Mouse (Mus musculus): ENCODE measurements at regions not wholly inside any gene's neighbourhood (a gene's known extent, or its start where the extent isn't known, plus 50 kb on each side); places are given as distances from the start of the nearest gene placed in this dataset.

DNA sequence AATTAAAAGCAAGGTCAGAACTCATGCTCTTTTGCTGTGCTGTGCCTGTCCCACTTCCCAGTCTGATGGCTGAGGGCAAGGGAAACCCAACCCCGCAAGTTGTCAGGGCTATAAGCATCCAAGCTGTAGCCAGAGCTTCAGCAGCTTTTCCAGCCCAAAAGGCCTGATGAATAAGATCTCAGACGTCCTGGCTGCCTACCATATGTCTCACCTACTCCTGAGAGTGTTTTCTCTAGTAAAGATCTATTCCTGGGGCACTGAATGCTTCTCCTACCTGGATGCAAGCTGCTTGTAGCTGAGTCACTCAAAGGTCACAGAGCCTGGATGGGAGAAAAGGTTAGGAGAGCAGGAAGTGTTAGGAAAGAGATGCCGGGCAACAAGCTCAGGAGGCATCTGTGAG, 92.4 kb upstream of the Glrp1 start:
- ATAC-seq (ENCODE audit: insufficient number of reproducible peaks, insufficient read depth, low FRiP score, low read depth): no peak
- Histone ChIP-seq H3K4me1 (ENCODE audit: control insufficient read depth, insufficient read depth, low read length) (no peaks in the 10 kb centered on the region), H3K27me3 (ENCODE audit: control insufficient read depth, insufficient read depth, low read length) (no peaks in the 10 kb centered on the region), H3K27ac (ENCODE audit: low read length) (no peak overlapping the region), H3K36me3 (ENCODE audit: control insufficient read depth, insufficient read depth, low read length) (no peaks in the 10 kb centered on the region), H3K4me2 (replicated peaks; ENCODE audit: low read depth, low read length) (no peak overlapping the region), H3K9ac (replicated peaks; ENCODE audit: low read depth, low read length) (no peak overlapping the region), H3K9me3 (ENCODE audit: control insufficient read depth, low read depth, low read length) (no peaks in the 10 kb centered on the region), H3K4me3 (ENCODE audit: low read depth, low read length) (no peak overlapping the region)
- WGBS: 70% methylated on average over 3 of the region's 3 CpGs

DNA sequence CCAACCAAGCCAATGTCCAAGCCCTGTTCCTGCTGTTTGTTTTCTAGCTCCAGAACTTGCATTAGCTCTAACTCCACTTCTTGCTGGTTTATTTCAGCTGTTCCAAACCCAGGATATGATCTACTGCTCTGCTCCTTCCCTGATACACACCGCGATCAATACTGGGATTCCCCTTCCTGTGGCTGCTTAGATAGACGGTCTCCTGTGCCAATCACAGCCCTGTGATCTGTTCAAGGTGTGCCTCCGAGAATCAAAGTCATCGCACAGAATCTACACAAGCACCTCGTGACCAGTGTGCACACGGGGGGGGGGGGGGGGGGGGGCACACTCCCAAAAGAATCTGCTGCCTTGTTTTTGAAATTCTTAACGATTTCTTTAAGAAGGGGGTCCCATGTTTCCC, 91.9 kb upstream of the Glrp1 start:
- no peaks in the 10 kb centered on the region for H3K4me1 ChIP-seq (ENCODE audit: control insufficient read depth, insufficient read depth, low read length)
- ATAC-seq (ENCODE audit: insufficient number of reproducible peaks, insufficient read depth, low FRiP score, low read depth): no peak
- H3K4me3 ChIP-seq (ENCODE audit: low read depth, low read length): no peak overlapping the region
- H3K27ac ChIP-seq (ENCODE audit: low read length): no peak overlapping the region
- H3K36me3 ChIP-seq (ENCODE audit: control insufficient read depth, insufficient read depth, low read length): no peaks in the 10 kb centered on the region
- WGBS: 73% methylated on average over 7 of the region's 8 CpGs
- H3K9me3 ChIP-seq (ENCODE audit: control insufficient read depth, low read depth, low read length): no peaks in the 10 kb centered on the region
- H3K9ac ChIP-seq (replicated peaks; ENCODE audit: low read depth, low read length): no peak overlapping the region
- no peaks in the 10 kb centered on the region for H3K27me3 ChIP-seq (ENCODE audit: control insufficient read depth, insufficient read depth, low read length)
- no peak overlapping the region for H3K4me2 ChIP-seq (replicated peaks; ENCODE audit: low read depth, low read length)

DNA sequence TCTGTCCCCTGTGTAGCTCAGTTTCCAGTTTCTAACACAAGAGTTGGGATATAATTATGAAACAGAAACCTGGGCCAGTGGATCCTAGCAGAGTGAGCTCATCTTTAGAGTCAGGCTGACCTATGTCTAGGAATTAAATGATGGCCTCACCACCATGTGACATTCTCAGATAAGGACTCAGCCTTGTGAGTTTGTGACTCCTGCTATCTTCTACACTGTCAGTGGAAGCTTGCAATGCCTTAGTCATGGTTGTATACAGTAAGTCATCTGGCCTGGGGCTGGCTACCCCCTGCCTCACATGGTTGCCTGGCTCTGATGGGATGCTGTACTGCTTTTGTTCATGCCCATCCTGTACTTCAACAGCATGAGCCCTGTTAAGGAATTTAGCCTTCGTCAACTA, 90.3 kb upstream of the Glrp1 start:
- H3K4me1 ChIP-seq (ENCODE audit: control insufficient read depth, insufficient read depth, low read length): no peaks in the 10 kb centered on the region
- no peak overlapping the region for H3K9ac ChIP-seq (replicated peaks; ENCODE audit: low read depth, low read length)
- no peaks in the 10 kb centered on the region for H3K36me3 ChIP-seq (ENCODE audit: control insufficient read depth, insufficient read depth, low read length)
- ATAC-seq (ENCODE audit: insufficient number of reproducible peaks, insufficient read depth, low FRiP score, low read depth): no peak
- H3K27ac ChIP-seq (ENCODE audit: low read length): no peak overlapping the region
- H3K9me3 ChIP-seq (ENCODE audit: control insufficient read depth, low read depth, low read length): no peaks in the 10 kb centered on the region
- H3K27me3 ChIP-seq (ENCODE audit: control insufficient read depth, insufficient read depth, low read length): no peaks in the 10 kb centered on the region
- WGBS: 85% methylated on average over 1 of the region's 1 CpGs
- H3K4me3 ChIP-seq (ENCODE audit: low read depth, low read length): no peak overlapping the region
- H3K4me2 ChIP-seq (replicated peaks; ENCODE audit: low read depth, low read length): no peak overlapping the region

DNA sequence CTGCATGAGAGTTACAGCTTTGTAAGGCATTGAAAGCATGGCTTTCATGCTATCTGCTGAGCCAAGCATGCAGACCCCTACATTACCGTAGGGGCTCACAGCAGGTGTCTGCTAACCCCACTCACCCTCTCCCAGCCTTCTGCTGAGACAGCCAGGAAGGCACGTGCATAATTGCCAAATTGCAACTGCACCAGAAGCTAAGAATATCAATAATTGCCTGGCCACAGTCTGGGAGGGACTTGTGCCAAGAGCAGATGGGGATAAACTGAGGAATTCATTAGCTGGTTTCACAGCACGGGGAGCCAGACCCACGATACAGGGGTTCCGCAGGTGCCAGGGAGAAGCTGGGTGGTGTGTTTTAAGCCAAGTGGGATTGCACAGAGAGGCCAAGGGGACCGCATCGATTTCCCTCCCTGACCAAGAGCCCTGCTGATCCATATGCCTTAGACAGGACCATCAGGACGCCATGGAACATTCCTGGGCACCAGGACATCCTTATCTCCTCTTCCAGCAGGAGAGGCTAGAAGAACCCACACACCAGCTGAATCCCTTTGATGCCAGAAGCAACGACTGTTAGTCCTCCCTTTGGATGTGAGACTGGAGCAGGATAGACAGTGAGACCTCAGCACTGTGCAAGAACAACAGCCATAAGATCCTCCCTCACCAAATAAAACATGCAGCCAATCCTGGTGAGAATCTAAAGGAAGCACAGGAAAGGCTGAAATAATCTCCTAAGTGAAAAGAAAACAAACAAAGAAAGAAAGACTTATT, 84.8 kb upstream of the Glrp1 start:
- Histone ChIP-seq H3K9me3 (ENCODE audit: control insufficient read depth, low read depth, low read length) (no peaks in the 10 kb centered on the region), H3K4me2 (replicated peaks; ENCODE audit: low read depth, low read length) (no peak overlapping the region), H3K27me3 (ENCODE audit: control insufficient read depth, insufficient read depth, low read length) (no peaks in the 10 kb centered on the region), H3K27ac (ENCODE audit: low read length) (no peak overlapping the region), H3K36me3 (ENCODE audit: control insufficient read depth, insufficient read depth, low read length) (no peaks in the 10 kb centered on the region), H3K4me1 (ENCODE audit: control insufficient read depth, insufficient read depth, low read length) (0 out of 2 replicates have a peak, but pooled peaks cover 4% of the 10 kb centered on the region), H3K9ac (replicated peaks; ENCODE audit: low read depth, low read length) (no peak overlapping the region), H3K4me3 (ENCODE audit: low read depth, low read length) (no peak overlapping the region)
- WGBS: 53% methylated on average over 9 of the region's 9 CpGs
- ATAC-seq (ENCODE audit: insufficient number of reproducible peaks, insufficient read depth, low FRiP score, low read depth): no peak

DNA sequence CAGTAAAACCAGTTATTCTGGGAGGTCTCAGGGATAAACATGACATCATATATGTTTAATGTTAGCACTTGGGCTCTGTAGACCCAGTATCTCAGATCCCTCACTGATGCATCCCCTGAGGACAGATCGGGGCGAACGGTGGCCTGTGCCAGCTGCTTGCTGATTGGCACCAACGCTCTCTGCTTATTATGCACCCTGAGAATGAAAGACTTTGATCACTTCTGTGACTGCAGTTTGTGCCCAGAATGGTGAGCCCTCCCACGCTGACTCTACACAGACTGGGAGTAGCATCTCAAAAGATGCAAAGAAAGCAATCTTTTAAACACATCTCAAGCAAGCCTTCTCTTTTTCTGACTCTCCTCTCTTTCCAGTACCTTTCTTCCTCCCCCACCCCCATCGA, 82.2 kb upstream of the Glrp1 start:
- Histone ChIP-seq H3K9ac (replicated peaks; ENCODE audit: low read depth, low read length) (no peak overlapping the region), H3K9me3 (ENCODE audit: control insufficient read depth, low read depth, low read length) (no peaks in the 10 kb centered on the region), H3K36me3 (ENCODE audit: control insufficient read depth, insufficient read depth, low read length) (no peaks in the 10 kb centered on the region), H3K27me3 (ENCODE audit: control insufficient read depth, insufficient read depth, low read length) (no peaks in the 10 kb centered on the region), H3K4me3 (ENCODE audit: low read depth, low read length) (no peak overlapping the region), H3K27ac (ENCODE audit: low read length) (no peak overlapping the region), H3K4me1 (ENCODE audit: control insufficient read depth, insufficient read depth, low read length) (0 out of 2 replicates have a peak, but pooled peaks cover 4% of the 10 kb centered on the region), H3K4me2 (replicated peaks; ENCODE audit: low read depth, low read length) (no peak overlapping the region)
- 79% methylated on average over 6 of the region's 6 CpGs for WGBS
- ATAC-seq (ENCODE audit: insufficient number of reproducible peaks, insufficient read depth, low FRiP score, low read depth): no peak

DNA sequence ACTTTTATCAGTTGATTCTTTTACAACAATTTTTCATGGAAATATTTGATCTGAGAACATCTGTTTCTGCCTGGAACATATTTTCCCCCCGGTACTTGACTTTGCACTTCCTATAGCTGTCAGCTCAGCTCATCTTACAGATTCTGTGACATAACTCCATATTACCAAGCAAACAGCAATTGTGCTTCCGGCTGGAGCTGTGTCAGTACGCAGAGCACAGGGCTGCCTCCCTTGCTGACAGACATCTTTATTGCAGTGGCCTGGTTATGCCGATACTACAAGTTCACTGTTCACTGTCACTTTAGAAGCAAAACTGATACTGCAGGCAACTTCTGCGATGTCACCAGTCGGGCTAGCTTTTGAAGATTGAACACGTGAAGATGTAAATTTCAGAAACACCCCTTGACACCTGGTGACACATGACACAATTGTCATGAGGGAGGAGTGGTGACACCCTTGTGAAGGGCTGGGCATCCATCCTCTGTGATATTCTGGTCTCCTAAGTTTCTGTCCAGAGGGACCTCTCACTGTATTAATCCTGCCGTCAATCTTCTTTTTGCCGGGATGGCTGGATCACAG, 81.0 kb upstream of the Glrp1 start:
- no peak for ATAC-seq (ENCODE audit: insufficient number of reproducible peaks, insufficient read depth, low FRiP score, low read depth)
- 53% methylated on average over 9 of the region's 9 CpGs for WGBS

DNA sequence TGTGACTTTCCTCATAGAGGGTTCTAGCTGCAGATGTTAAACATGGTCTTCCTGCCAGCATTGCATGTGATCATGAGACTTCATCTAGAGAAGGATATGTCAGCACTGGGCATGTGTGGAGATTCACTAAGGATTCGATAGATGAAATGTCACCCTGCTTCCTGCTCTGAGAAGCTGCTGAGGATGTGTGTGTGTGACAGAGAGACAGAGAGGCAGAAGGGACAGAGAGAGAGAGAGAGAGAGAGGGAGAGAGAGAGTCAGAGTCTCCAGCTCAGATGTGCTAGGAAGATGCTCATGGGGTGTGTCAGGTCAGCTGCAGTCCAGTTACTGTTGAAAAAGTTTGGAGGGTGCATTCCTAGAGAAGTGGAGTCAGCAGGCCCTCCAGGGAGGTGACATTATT, 78.9 kb upstream of the Glrp1 start:
- Histone ChIP-seq H3K9me3 (ENCODE audit: control insufficient read depth, low read depth, low read length) (no peaks in the 10 kb centered on the region), H3K4me3 (ENCODE audit: low read depth, low read length) (no peak overlapping the region), H3K9ac (replicated peaks; ENCODE audit: low read depth, low read length) (no peak overlapping the region), H3K4me1 (ENCODE audit: control insufficient read depth, insufficient read depth, low read length) (0 out of 2 replicates have a peak, but pooled peaks cover 4% of the 10 kb centered on the region), H3K4me2 (replicated peaks; ENCODE audit: low read depth, low read length) (no peak overlapping the region), H3K27me3 (ENCODE audit: control insufficient read depth, insufficient read depth, low read length) (no peaks in the 10 kb centered on the region), H3K27ac (ENCODE audit: low read length) (no peak overlapping the region), H3K36me3 (ENCODE audit: control insufficient read depth, insufficient read depth, low read length) (no peaks in the 10 kb centered on the region)
- ATAC-seq (ENCODE audit: insufficient number of reproducible peaks, insufficient read depth, low FRiP score, low read depth): no peak
- 81% methylated on average over 1 of the region's 1 CpGs for WGBS

More for the DNA sequence above, 81.0 kb upstream of the Glrp1 start:
- Histone ChIP-seq H3K36me3 (ENCODE audit: control insufficient read depth, insufficient read depth, low read length) (no peaks in the 10 kb centered on the region), H3K27ac (ENCODE audit: low read length) (no peak overlapping the region), H3K4me2 (replicated peaks; ENCODE audit: low read depth, low read length) (no peak overlapping the region), H3K4me3 (ENCODE audit: low read depth, low read length) (no peak overlapping the region), H3K27me3 (ENCODE audit: control insufficient read depth, insufficient read depth, low read length) (no peaks in the 10 kb centered on the region), H3K4me1 (ENCODE audit: control insufficient read depth, insufficient read depth, low read length) (0 out of 2 replicates have a peak, but pooled peaks cover 4% of the 10 kb centered on the region), H3K9me3 (ENCODE audit: control insufficient read depth, low read depth, low read length) (no peaks in the 10 kb centered on the region), H3K9ac (replicated peaks; ENCODE audit: low read depth, low read length) (no peak overlapping the region)

DNA sequence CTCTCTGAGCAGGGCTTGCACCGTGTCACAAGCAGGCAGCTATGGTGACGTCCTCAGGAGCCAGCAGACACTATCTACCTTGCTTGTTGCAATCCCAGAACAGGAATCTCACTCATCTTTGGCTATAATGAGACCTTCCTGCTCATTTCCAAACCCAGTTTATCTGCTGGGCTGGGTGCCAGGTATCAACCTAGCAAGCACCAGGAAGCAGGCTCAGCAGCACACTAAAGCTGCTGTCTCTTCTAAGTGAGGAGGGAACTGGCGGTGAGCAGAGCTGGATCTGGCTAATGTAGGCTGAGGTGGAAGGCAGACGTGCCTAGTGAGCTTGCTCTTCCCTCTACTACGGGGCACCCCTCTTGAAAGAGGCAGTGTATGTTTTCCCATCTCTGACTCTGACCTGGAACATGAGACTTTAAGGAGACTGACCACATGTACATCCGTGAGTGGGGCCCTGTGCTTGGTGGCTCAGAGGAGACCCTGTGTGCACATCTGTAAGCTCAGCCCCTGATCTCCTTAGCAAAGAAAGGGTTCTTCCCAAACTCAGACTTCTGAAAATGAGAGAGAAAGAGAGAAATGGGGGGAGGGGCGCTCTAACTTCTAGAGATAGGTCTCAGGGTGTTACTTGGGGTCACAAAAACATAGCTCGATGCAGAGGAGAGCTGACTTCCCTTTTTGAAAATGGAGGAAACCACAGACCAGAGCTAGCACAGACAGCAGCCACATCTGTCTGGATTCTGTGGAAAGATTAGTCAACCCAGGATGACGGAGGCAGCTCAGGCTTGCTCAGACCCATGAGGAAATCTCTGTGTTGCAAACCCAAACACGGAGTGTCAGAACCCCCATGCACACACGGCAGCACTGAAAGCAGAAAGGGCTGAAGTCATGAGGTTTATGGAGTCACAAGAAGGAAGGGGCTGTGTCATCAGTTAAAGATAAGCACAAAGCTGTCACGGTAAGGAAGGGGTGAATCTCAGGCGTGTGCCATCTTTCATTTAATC, 77.3 kb upstream of the Glrp1 start:
- no peaks in the 10 kb centered on the region for H3K9me3 ChIP-seq (ENCODE audit: control insufficient read depth, low read depth, low read length)
- H3K4me3 ChIP-seq (ENCODE audit: low read depth, low read length): no peak overlapping the region
- no peak overlapping the region for H3K9ac ChIP-seq (replicated peaks; ENCODE audit: low read depth, low read length)
- no peak overlapping the region for H3K27ac ChIP-seq (ENCODE audit: low read length)
- H3K4me2 ChIP-seq (replicated peaks; ENCODE audit: low read depth, low read length): no peak overlapping the region
- H3K27me3 ChIP-seq (ENCODE audit: control insufficient read depth, insufficient read depth, low read length): no peaks in the 10 kb centered on the region
- H3K4me1 ChIP-seq (ENCODE audit: control insufficient read depth, insufficient read depth, low read length): 0 out of 2 replicates have a peak, but pooled peaks cover 4% of the 10 kb centered on the region
- no peak for ATAC-seq (ENCODE audit: insufficient number of reproducible peaks, insufficient read depth, low FRiP score, low read depth)
- no peaks in the 10 kb centered on the region for H3K36me3 ChIP-seq (ENCODE audit: control insufficient read depth, insufficient read depth, low read length)
- 61% methylated on average over 13 of the region's 13 CpGs for WGBS

All from stomach, embryonic 14.5 days (tissue).